Mouse (Mus musculus): ENCODE measurements at regions not wholly inside any gene's neighbourhood (a gene's known extent, or its start where the extent isn't known, plus 50 kb on each side); places are given as distances from the start of the nearest gene placed in this dataset.

DNA sequence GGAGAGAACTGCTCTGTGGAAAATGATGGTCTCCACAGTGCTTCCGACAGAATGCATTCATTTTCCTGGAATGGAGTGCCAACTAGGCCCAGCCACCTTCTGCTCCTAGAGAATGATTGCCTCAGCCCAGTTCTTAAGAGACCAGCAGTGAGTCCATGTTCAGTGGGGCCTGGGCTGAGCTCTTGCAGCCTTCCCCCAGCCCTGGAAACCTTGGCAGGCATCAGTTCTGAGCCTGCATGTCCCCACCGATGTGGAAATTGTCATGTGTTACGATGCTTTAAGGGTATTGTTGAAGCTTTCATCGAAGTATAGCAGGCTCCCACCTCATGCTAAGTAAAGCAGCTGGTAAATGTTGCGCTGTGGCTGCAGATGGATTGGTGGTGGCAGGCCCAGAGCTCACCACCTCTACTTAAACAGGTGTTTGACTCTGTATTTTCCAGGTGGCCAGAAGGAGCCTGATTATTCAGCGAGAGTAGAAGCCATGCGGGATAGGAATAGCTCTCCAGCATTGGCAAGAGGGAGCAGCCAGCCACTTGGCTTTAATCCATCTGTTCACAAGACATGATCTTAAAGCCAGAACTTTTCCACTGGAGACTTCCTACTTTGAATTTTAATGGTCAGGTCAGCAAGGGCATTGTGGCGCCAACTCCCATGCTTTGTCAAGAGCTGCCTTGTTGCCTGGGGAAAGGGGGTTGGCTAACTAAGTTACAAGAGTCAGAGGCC, 437.5 kb downstream of the Meis1 start:
- TF ChIP-seq POLR2A (IDR thresholded peaks at IDR 0.05; ENCODE audit: insufficient read depth, low read depth, low read length) (no peak), CTCF (IDR thresholded peaks at IDR 0.05) (no peak), EP300 (IDR thresholded peaks at IDR 0.05; ENCODE audit: insufficient read depth, low read depth, low read length) (no peak)
